Mouse (Mus musculus) heart, postnatal 0 days (tissue): Measurements from ENCODE around the gene Nmnat2. TPM values are rescaled to one million over a fixed set of nuclear protein-coding genes. Genes with fewer than 3 reads are reported as not detected.

ENCODE experiments used
- ATAC-seq: fragments of 200-750 bp; cut with Nextera tagmentation; 2 replicates; pipeline ENCODE4 v1.8.0; 2017; ENCODE audit warnings: low read depth, moderate number of reproducible peaks, moderate library complexity; ENCODE audit not compliant: insufficient read depth
- DNase-seq: peaks from one replicate; pipeline ENCODE4 v3.0.0-alpha.2; 2016; ENCODE audit warnings: low spot score
- H3K27ac ChIP-seq: fragments of 300-500 bp; sonication (generic); 2 replicates; pipeline ENCODE4 v1.5.1; 2014; ENCODE audit warnings: low read depth, mild to moderate bottlenecking
- H3K27me3 ChIP-seq: fragments of 300-500 bp; sonication (generic); 2 replicates; pipeline ENCODE4 v1.6.1; 2014; ENCODE audit warnings: low read length, mixed read lengths; ENCODE audit not compliant: control insufficient read depth, insufficient read depth
- H3K36me3 ChIP-seq: fragments of 300-500 bp; sonication (generic); replicated peaks from 2 replicates; pipeline ENCODE4 v1.6.1; 2014; ENCODE audit warnings: low read length, mixed read lengths; ENCODE audit not compliant: control insufficient read depth, insufficient read depth
- H3K4me1 ChIP-seq: fragments of 300-500 bp; sonication (generic); 2 replicates; pipeline ENCODE4 v1.6.1; 2014; ENCODE audit warnings: antibody characterized with exemption; ENCODE audit not compliant: control insufficient read depth, insufficient read depth
- H3K4me2 ChIP-seq: fragments of 300-500 bp; sonication (generic); 2 replicates; pipeline ENCODE4 v1.6.1; 2014; ENCODE audit warnings: low read depth, mild to moderate bottlenecking, low read length, moderate library complexity
- H3K4me3 ChIP-seq: fragments of 300-500 bp; sonication (generic); 2 replicates; pipeline ENCODE4 v1.5.1; 2014; ENCODE audit warnings: low read depth, low read length
- H3K9ac ChIP-seq: fragments of 300-500 bp; sonication (generic); replicated peaks from 2 replicates; pipeline ENCODE4 v1.6.1; 2014; ENCODE audit warnings: low read depth, low read length, mixed read lengths
- H3K9me3 ChIP-seq: fragments of 300-500 bp; sonication (generic); replicated peaks from 2 replicates; pipeline ENCODE4 v1.6.1; 2016; ENCODE audit warnings: low read length; ENCODE audit not compliant: control insufficient read depth
- CTCF ChIP-seq: IDR thresholded peaks from 2 replicates; pipeline ENCODE4 v1.5.1; 2016; ENCODE audit warnings: antibody characterized with exemption, control low read depth, low read depth
- EP300 ChIP-seq: IDR thresholded peaks from 2 replicates; pipeline ENCODE4 v1.6.1; 2016; ENCODE audit warnings: antibody characterized with exemption, low read depth
- WGBS: fragments of 180-500 bp; shearing (Covaris S2); extraction: QIAGEN DNeasy Blood & Tissue Kit; methylation state at CpG from one replicate; pipeline ENCODE4 v1.1.7; 2014; 5-methylcytosine and 5-hydroxymethylcytosine counted together
- polyA plus RNA-seq: library from polyadenylated mRNA; unstranded; fragments of >200 nt; fragmentation: Nextera tagmentation; extraction: Ambion mirVana; gene quantifications from 2 replicates; pipeline ENCODE4 v1.2.1, GENCODE M21; 2015
- total RNA-seq: library from RNA; depleted of rRNA; stranded (reverse); fragments of >200 nt; gene quantifications from 2 replicates; pipeline ENCODE4 v1.2.3, GENCODE M21; 2014; ENCODE audit warnings: low replicate concordance; rRNA removed

The Nmnat2 gene
- total and polyA plus RNA-seq, 2 experiments from 2014 or later, result 0.57 to 0.69 TPM

DNA sequence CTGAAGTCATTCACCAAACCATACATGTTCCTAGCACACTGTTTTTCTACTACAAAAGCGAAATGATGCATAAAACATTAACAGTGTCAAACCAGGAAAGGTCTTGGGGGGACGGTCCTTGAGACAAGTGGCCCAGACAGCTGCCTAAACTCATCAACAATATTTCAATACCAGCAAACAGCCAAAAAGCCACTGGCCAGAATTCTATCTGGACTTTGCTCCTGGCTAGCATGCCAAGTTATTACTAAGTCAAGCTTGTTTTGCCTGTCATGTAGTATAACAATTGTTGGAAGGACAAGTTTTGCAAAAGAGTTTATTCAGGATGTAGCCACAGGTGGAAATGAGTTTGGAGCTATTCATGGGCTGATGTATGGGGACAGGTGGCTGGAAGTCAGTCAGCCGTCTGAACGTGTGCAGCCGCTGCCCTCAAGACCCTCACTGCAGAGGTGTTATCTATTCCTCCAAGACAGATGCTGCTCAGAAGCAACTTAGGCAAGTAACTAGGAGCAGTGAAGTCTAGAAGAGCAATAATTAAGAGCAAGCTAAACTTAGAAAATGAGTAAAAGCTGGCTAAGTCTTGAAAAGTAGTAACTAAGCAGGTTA is 202.3 kb downstream of the Nmnat2 start:
- H3K9me3 ChIP-seq, result no peaks in the 10 kb centered on the region
- peaks cover 10% of the 10 kb centered on the region for H3K4me1 ChIP-seq
- H3K27ac ChIP-seq, result no peak overlapping the region
- no peak for DNase-seq
- no peak for ATAC-seq
- H3K9ac ChIP-seq, result no peak overlapping the region
- 75% methylated on average over 5 of the region's 5 CpGs for WGBS
- H3K4me2 ChIP-seq, result no peak overlapping the region
- no peaks in the 10 kb centered on the region for H3K36me3 ChIP-seq
- H3K27me3 ChIP-seq, result no peaks in the 10 kb centered on the region
- no peak overlapping the region for H3K4me3 ChIP-seq
- TF ChIP-seq CTCF (no peak), EP300 (no peak)

DNA sequence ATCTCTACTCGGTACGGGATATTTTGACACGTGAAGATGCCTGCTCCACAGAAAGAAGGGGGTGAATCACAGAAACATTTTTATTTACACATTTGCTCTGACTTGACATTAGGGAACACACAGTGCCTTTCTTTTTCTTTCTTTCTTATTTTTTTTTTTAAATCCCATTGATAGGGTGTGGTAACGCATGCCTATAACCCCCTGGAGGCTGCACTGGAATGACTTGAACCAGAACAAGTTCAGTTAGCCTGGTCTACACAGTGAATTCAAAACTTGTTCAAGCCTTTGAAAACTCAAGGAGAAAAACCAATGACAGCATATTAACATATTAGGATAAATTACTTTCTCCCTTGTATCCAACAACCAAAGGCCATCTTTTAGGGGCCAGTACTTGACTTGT is 204.3 kb downstream of the Nmnat2 start:
- Histone ChIP-seq H3K4me3 (no peak overlapping the region), H3K4me2 (no peak overlapping the region), H3K36me3 (no peaks in the 10 kb centered on the region), H3K9me3 (no peaks in the 10 kb centered on the region), H3K27me3 (no peaks in the 10 kb centered on the region), H3K9ac (no peak overlapping the region), H3K4me1 (no peaks in the 10 kb centered on the region), H3K27ac (no peak overlapping the region)
- DNase-seq, result no peak
- ATAC-seq, result no peak
- 89% methylated on average over 4 of the region's 4 CpGs for WGBS
- TF ChIP-seq EP300 (no peak), CTCF (no peak)

DNA sequence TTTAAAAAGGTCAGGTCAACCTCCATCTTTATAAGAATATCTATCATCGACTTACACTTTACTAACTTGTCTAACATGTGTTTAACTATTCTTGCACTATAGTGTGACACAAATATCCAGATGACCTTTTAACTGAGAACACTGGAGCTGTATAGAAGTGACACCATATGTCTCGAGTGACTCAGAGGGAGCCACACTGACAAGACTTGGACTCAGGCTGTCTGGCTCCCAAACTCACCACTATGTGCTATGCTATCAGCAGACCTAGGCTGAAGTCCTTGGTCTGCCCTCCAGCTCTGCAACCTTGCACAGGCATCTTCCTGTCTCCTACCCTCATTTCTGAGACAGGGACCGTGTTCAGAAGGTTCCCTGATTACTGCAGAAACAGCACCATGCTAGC is 209.0 kb downstream of the Nmnat2 start:
- no peak overlapping the region for H3K27ac ChIP-seq
- no peaks in the 10 kb centered on the region for H3K36me3 ChIP-seq
- no peaks in the 10 kb centered on the region for H3K9me3 ChIP-seq
- no peak overlapping the region for H3K9ac ChIP-seq
- TF ChIP-seq CTCF (no peak), EP300 (no peak)
- H3K4me1 ChIP-seq, result no peaks in the 10 kb centered on the region
- ATAC-seq, result no peak
- DNase-seq, result no peak
- H3K4me2 ChIP-seq, result no peak overlapping the region
- H3K27me3 ChIP-seq, result no peaks in the 10 kb centered on the region
- H3K4me3 ChIP-seq, result no peak overlapping the region
- WGBS, result 56% methylated on average over 3 of the region's 3 CpGs

DNA sequence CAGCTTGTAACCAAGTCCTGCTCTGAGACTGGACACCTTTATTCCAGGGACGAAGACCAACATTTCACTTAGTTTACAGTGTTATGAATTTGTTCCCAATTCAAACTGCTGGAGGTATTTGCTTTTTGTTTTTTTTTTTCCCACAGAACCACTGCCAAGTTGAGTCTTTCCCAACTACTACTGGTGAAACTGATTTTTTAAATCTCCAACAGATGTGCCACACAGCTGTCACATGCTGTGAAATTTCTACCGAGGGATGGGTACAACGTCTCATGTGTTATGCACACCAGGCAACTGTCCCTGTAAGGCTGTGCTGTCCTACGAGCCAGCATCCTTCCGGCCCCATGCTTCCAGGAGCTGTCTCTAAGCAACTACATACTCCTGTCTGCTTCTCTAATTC is 213.5 kb downstream of the Nmnat2 start:
- no peaks in the 10 kb centered on the region for H3K9me3 ChIP-seq
- DNase-seq (no peak), ATAC-seq (no peak)
- no peak overlapping the region for H3K4me2 ChIP-seq
- no peaks in the 10 kb centered on the region for H3K36me3 ChIP-seq
- H3K4me1 ChIP-seq, result peaks cover 14% of the 10 kb centered on the region
- no peaks in the 10 kb centered on the region for H3K27me3 ChIP-seq
- H3K27ac ChIP-seq, result no peak overlapping the region
- TF ChIP-seq CTCF, result no peak
- no peak for TF ChIP-seq EP300
- WGBS, result 87% methylated on average over 5 of the region's 5 CpGs
- H3K9ac ChIP-seq, result no peak overlapping the region
- H3K4me3 ChIP-seq, result no peak overlapping the region

Other genes with a start within 250 kb of the Nmnat2 start
- not detected in 2 replicates for gene Apobec4, start 204.4 kb upstream of the Nmnat2 start, total RNA-seq
- not detected in 2 replicates for gene Apobec4, start 204.4 kb upstream of the Nmnat2 start, polyA plus RNA-seq
- gene Rgl1, start 188.6 kb upstream of the Nmnat2 start, total RNA-seq, result 38.9 and 48.1 TPM in 2 replicates
- 36.7 and 41.6 TPM in 2 replicates for gene Rgl1, start 188.6 kb upstream of the Nmnat2 start, polyA plus RNA-seq
- 94.3 and 95.1 TPM in 2 replicates for gene Arpc5, start 188.5 kb upstream of the Nmnat2 start, total RNA-seq
- 136 and 152 TPM in 2 replicates for gene Arpc5, start 188.5 kb upstream of the Nmnat2 start, polyA plus RNA-seq
- gene Ncf2, start 154.8 kb upstream of the Nmnat2 start, total RNA-seq, result 2.3 and 5.8 TPM in 2 replicates
- 1.6 and 2.4 TPM in 2 replicates for gene Ncf2, start 154.8 kb upstream of the Nmnat2 start, polyA plus RNA-seq
- 30.9 and 46.0 TPM in 2 replicates for gene Smg7, start 52.3 kb upstream of the Nmnat2 start, total RNA-seq
- gene Smg7, start 52.3 kb upstream of the Nmnat2 start, polyA plus RNA-seq, result 12.5 and 13.5 TPM in 2 replicates
- 10.2 and 13.2 TPM in 2 replicates for gene Lamc2, start 231.5 kb downstream of the Nmnat2 start, total RNA-seq
- gene Lamc2, start 231.5 kb downstream of the Nmnat2 start, polyA plus RNA-seq, result 4.1 and 6.0 TPM in 2 replicates